Mouse (Mus musculus): ENCODE measurements around the gene Mcidas.
"Not testable (repeated sequence)": the region's sequence is repeated elsewhere in the genome, so short reads cannot be mapped to it uniquely, and the experiment has no call there.

Mcidas gene

DNA sequence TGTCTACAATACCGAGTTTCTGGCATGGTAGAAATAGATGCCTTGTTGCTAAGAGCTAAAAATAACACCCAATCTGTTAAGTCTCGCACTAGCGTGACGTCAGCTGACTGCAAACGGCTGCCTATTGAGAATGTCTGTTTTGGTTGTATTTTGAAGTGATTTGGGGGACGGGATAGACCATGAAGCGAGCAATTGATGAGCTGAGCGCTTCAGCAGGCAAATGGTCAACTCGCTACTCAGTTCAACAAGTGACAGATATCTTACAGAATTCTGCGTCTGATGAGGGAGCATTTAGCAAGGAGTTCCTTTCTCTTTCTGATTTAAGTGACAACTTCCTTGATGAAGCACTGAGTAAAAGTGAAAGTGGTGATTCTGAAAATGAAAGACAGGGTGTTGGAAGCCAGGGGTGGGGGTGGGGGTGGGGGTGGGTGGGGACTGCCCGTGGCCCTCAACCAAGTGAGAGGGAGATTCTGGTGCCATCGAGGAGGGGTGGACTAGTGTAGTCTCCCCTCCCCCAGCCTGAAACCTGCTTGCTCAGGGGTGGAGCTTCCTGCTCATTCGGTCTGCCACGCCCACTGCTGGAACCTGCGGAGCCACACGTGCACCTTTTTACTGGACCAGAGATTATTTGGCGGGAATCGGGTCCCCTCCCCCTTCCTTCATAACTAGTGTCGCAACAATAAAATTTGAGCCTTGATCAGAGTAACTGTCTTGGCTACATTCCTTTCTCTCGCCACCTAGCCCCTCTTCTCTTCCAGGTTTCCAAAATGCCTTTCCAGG lies 19.7 kb downstream of the Mcidas start:
- not testable (repeated sequence) for DNase-seq

DNA sequence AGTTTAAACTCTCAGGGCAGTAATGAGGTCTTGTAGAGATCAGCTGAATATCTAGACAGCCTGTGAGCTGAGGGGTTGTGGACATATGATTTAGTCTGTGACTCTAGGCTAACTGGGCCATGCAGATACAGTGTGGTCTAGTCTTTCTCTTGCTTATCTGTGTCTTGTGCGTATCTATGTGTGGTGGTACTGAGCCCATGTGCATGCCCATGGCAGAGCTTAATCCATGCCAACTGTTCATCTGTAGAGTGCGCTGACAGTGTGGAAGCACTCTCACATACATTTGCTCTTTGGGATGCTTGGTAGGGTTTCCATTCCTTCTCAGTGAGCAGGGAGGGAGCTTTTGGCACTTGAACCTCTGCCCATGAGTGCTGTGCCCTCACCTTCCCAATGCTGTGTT lies 27.9 kb downstream of the Mcidas start:
- no peak for DNase-seq

DNA sequence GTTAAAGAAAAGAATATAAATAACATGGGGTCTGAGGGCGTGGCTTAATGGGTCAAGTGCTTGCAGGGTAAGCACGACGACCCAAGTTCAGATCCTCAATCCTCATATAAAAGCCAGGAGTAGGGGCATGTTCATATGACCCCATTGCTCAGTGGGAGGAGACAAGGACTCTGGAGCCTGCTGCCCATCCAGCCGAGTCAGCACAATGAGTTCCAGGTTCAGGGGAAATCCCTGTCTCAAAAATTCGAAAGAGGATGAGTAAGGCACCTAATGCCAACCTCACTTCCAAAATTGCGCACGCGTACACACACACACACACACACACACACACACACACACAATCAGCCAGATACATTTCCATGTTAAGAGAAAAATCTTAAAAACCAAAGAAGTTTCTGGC lies 28.8 kb downstream of the Mcidas start:
- DNase-seq, result no peak

DNA sequence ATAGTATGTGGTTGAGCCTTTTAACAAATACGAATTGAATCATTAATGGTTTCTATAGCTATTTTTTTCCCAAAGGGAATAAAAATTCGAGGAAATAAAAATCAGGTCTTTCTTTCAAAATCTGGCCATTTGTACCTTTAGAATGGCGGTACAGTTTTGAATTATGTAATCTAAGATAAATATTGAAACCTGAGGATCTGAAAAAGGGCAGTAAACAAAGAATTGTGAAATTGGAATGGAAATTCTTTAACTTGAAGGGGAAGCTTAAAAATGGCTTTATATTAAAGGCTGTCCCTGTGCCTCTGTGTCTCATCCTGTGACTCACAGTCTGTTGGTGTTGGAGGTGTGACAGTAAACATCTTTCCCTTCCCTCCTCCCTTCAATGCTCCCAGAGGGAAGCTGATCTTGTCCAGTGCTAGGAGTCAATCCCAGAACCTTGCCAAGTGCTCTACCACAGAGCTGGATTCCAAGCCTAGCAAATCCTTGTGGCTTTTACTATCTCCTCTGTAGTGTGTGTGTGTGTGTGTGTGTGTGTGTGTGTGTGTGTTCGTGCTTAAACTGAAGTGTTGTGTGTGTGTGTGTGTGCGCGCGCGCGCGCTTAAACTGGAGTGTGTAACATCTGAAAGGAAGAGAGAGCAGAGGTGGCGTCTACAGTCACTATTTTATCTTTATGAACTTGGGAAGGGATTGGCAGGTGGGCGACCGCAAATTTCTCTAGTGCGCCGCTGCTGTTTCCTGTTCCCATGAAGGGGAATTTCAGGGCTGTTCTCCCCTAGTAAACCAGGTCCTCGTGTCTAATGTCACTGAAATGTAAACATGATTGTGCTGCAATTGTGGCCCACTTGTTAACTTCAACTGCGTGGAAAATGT lies 29.9 kb downstream of the Mcidas start:
- DNase-seq, result no peak

DNA sequence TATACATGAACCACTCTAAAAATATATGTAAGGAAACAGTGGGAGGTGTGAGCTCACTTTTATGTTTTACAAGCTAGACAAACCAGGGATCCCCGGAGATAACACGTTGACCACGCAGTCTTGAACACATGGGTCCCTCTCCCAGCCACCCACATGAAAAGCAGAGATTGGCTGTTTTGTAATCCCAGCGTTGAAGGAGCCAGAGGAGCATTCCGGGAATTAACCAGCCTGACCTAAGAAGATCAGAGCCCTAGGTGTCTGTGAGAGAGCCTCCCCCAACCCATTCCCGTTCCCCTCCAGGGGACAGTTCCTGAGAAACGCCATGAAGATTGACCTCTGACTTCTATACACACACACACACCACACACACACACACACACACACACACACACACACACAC lies 37.7 kb downstream of the Mcidas start:
- no peak for DNase-seq

DNA sequence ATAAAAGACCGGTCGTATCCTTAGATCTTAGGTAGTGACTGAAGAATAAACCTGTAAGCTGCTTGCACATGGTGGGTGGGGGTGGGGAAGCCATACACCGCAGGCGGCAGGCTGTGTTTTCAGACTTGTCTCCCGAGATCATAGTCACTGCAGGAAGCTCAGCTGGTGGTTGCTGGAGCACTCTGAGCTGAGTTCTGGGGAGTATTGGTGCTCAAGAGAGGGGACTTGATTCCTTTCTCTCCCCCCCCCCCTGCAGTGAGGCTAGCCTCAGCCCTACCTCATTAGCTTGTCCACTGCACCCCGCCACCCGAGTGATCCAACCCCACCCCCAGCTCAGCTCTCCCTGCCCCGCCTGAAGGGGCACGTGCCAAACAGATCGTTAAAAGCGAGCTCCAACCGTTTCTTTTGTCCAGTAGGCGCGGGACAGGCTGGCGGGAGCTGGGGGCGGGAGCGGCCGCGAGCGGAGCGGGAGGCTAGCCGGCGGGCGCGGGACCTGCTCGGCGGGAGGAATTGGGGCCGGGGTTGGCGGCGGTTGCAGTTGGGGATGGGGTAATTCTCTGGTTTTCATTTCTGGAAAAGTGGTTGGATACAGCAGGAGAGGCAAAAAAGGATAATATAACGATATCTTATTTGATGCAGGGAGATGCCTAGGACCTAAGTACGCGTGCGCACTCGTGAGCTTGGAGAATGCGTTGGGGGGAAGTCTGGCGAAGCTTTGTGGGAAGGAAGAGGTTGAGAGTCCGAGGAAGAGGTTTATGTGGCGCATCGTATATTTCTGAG lies 38.3 kb downstream of the Mcidas start:
- peak; percentile 8 to 37 for DNase-seq

DNA sequence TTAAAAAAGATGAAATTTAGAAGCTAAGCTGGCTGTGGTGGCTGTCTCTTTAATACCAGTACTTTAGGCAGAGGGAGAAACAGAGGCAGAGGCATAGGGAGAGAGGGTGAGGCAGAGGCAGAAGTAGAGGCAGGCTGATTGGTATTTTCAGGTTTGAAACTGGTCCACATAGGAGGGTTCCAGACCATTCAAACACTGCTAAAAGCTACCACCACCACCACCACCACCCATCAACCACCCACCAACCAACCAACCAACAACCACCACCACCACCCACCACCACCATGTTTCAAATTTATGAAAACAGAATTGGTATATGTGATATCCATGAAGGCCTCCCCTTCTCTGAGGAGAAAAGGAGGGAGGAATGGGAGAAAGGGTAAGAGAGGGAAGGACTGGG lies 39.2 kb downstream of the Mcidas start:
- DNase-seq, result no peak

DNA sequence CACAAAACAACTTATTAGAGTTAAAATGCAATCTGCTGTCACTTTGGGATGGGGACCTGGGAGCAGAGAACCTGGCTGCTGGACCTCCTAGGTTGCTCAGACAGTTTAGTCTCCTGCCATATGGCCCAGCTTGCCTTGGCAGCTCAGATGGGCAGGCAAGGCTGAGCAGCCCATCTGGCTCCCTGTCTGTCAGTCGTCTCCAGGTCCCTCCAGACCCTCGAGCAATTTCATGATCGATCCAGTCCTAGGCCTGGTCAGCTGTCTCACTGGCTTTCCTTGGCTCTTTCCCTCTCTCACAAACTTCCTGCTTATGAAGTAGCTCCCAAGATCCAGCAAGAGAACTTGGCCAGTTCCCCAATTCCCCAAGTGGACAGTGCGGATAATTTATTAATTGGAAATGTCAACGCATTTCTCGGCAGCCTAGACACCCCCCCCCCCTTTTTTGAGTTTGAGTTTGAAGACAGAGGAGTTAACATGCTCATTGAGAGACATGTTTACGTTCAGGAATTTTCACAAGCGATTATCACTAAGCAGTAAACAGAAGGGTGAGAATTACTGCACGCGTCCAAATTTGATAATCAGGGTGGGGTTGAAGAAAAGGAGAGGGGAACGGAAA lies 40.7 kb downstream of the Mcidas start:
- peak; percentile 48 to 56 for DNase-seq

DNA sequence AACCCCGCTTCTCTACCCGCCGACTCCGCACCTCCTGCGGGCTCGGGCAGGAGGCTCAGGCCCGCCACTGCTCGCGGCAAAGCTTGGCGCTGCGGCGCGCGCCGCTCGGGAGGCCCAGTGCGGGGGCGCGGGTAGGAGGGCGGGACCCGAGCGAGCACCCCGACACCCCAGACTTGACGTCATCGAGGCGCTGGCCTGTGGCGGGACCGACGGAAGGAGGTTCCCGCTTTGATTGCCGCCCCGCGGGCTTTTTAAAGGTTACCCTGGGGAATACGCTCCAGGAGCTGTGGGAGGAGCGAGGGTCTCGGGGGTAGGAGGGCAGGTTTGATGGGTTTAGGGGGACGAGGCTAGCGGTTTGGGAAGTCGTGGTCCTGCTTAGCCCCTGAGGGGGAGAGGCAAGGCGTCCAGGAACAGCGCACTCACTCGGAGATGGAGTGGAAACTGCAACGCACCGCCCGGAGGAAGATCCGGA lies 41.3 kb downstream of the Mcidas start, which contains the start of gene Cdc20b:
Gene Cdc20b (plus strand): TSS at position 162 of the 472 bp plus-strand sequence.
- peak; percentile 32 to 50 for DNase-seq

DNA sequence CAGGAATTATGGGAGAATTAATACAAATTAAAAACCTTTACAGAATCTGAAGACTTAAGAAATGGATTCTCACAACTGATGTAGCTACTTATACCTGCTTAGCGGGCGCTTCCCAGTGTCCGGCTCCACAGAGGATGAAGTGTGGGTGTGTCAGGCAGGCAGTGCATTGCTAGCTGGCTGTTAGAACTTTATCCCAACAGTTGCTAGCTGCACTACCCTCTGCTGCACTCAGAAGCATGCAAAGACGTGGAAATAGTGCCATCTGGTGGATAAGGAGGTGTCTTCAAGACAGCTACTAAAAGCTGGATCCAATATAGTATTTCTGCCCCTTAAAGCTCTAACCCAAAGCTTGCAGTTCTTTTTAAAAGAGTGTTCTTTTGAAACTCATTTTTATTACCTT lies 42.2 kb downstream of the Mcidas start:
- peak; percentile 71 to 76 for DNase-seq

DNA sequence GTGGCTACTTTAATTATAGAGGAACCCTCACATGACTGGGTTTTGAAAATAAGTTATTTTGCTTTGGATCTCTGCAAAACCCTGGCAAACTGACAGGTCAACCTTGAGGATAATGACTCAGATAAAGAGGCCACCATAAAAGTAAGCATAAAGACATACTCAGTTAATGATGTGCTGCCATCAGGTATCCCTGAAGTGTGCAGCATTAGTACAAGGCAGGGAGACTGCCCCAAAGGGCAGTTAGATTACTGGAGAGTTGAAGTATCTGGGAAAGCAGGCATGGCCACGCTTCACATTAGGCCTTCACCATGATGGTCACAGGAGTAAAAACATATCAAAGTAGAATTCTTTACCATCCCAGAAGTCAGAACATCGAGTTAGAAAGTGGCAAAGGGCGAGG lies 51.2 kb downstream of the Mcidas start:
- no peak for DNase-seq

DNA sequence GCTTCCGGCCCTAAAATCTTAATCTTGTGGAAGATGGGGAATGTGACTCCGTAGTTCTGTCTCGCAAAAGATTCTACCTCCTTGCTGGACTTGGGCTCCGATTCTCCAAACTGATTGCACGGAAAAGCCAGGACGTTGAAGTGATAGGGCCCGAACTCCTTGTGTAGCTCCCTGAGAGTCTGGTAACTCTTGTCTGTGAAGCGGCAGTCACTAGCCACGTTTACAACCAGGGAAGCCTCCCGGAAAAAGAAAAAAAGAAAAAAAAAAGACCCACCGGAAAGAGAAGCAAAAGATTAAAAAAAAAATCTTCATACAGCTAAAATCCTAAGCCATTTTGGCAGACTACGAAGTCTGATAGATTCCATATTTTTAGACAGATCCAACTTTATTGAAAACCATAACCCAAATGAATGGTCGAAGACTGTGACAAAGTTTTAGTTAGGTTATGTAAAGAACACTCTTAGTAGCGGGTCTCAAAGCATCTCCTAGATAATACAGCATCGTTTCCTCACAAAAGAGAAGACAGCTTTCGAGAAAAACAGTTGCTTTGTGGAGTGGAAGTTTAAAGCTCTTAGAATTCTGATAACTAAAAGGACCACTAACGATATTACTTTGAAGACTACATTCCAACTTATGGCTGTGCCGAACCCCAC lies 51.9 kb downstream of the Mcidas start:
- DNase-seq, result no peak

DNA sequence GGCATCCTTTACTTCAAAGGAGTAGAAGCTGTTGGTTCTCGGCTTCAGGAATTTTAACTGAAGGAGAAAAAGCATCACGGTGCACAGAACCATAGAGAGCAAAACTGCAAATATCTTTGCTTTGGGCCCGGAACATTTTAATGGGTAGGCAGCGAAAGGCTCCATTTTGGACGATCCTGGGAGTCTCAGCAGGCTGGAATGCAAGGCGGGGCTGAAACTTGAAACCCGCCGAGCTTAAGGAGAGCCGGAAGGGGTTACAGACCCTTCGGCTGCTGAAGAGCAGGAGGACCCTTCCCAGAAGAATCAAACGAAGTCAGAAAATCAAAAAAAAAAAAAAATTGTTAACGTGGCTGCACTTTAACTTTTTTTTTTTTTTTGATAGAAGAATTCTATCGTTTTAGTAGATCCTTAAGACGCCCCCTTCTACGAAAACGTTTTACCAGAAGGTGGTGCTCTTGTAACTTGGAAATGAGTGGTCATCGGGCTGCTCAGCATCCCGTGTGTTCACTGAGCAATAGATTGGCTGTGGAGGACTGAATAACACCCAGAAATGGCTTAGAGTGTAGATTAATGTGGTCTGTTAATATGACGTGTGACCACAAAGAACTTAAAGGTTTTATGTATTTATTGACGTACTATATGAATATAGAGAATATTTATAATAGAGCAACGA lies 52.7 kb downstream of the Mcidas start, which contains the start of gene Gpx8:
Gene Gpx8 (minus strand): TSS at position 200 of the 673 bp plus-strand sequence.
- DNase-seq, result no peak

DNA sequence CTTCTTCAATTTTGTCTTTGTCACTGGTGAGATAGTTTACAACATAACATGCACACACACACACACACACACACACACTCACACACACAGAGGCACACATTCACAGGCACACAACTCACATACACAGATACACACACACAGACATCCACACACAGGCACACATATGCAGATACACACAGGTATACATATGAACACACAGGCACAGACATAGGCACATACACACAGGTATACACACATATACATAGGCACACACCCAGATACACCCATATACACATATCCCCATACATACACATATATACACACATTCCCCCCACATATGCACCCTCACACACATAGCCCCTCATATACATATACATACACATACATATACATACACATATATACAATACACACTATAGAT lies 53.4 kb downstream of the Mcidas start:
- DNase-seq, result no peak

DNA sequence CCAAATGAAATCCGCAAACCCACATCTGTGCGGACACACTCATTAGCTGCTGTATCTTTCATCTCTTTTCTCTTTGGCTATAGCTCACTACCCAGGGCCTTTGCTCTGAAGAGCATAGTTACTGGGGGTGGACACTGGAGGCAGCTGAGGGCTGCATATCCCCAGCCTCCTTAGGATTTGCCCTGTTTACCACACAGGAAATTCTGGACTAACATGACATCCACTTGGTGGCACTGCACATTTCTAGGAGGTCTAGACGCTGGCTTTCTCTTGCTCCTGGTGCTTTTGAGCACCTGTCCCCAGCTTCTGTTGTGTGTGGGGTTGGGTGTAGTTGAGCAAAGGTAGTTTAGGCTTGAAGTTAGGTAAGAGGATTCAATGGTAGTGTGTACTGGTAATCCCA lies 54.0 kb downstream of the Mcidas start:
- no peak for DNase-seq
